Mouse (Mus musculus): ENCODE data around the gene Clec16a.

GRCm38 (mm10) chr16:10756168-10756567 is 211.0 kb downstream of the Clec16a start:
- TF ChIP-seq POLR2A (IDR thresholded peaks at IDR 0.05; ENCODE audit: low read depth, low read length) (no peak), CTCF (conservative IDR thresholded peaks at IDR 0.05; ENCODE audit: insufficient read depth, insufficient read length, low read depth, low read length) (no peak)

All from kidney, adult 2 months (tissue).